Mouse (Mus musculus) limb, embryonic 15.5 days (tissue): ENCODE measurements at regions not wholly inside any gene's neighbourhood (a gene's known extent, or its start where the extent isn't known, plus 50 kb on each side); places are given as distances from the start of the nearest gene placed in this dataset.

Source experiments
- ATAC-seq: fragments of 200-750 bp; cut with Nextera tagmentation; 2 replicates; pipeline ENCODE4 v1.8.0; 2017; ENCODE audit warnings: low read depth, moderate TSS enrichment; ENCODE audit not compliant: insufficient number of reproducible peaks, low FRiP score, low TSS enrichment
- H3K27ac ChIP-seq: fragments of 300-500 bp; sonication (generic); 2 replicates; pipeline ENCODE4 v1.5.1; 2015; ENCODE audit warnings: moderate library complexity, mild to moderate bottlenecking, inconsistent platforms
- H3K27me3 ChIP-seq: fragments of 300-500 bp; sonication (generic); 2 replicates; pipeline ENCODE4 v1.6.1; 2015; ENCODE audit warnings: inconsistent platforms
- H3K36me3 ChIP-seq: fragments of 300-500 bp; sonication (generic); 2 replicates; pipeline ENCODE4 v1.6.1; 2015; ENCODE audit warnings: inconsistent platforms
- H3K4me1 ChIP-seq: fragments of 300-500 bp; sonication (generic); 2 replicates; pipeline ENCODE4 v1.6.1; 2015; ENCODE audit warnings: inconsistent platforms
- H3K4me2 ChIP-seq: fragments of 300-500 bp; sonication (generic); 2 replicates; pipeline ENCODE4 v1.6.1; 2015; ENCODE audit warnings: mild to moderate bottlenecking, inconsistent platforms
- H3K4me3 ChIP-seq: fragments of 300-500 bp; sonication (generic); 2 replicates; pipeline ENCODE4 v1.5.1; 2015; ENCODE audit warnings: mild to moderate bottlenecking, inconsistent platforms
- H3K9ac ChIP-seq: fragments of 300-500 bp; sonication (generic); 2 replicates; pipeline ENCODE4 v1.6.1; 2015; ENCODE audit warnings: inconsistent platforms
- H3K9me3 ChIP-seq: fragments of 300-500 bp; sonication (generic); 2 replicates; pipeline ENCODE4 v1.6.1; 2016; ENCODE audit warnings: inconsistent platforms
- WGBS: fragments of 180-500 bp; shearing (Covaris S2); methylation state at CpG from one replicate; pipeline ENCODE4 v1.1.7; 2015; 5-methylcytosine and 5-hydroxymethylcytosine counted together

GRCm38 (mm10) chr3:131014092-131014716 lies 96.1 kb upstream of the Lef1 start:
- no peak overlapping the region for H3K4me2 ChIP-seq
- peaks cover 2% of the 10 kb centered on the region for H3K4me1 ChIP-seq
- ATAC-seq, result no peak
- 52% methylated on average over 12 of the region's 12 CpGs for WGBS
- no peak overlapping the region for H3K9ac ChIP-seq
- no peaks in the 10 kb centered on the region for H3K9me3 ChIP-seq
- no peak overlapping the region for H3K27ac ChIP-seq
- H3K4me3 ChIP-seq, result no peak overlapping the region
- H3K27me3 ChIP-seq, result no peaks in the 10 kb centered on the region
- H3K36me3 ChIP-seq, result no peaks in the 10 kb centered on the region

- Histone ChIP-seq H3K9ac (no peak overlapping the region), H3K27me3 (no peaks in the 10 kb centered on the region), H3K4me1 (peaks cover 7% of the 10 kb centered on the region; the same call in 1 of the 2 replicates), H3K4me2 (no peak overlapping the region), H3K9me3 (no peaks in the 10 kb centered on the region), H3K4me3 (no peak overlapping the region), H3K27ac (no peak overlapping the region), H3K36me3 (no peaks in the 10 kb centered on the region)
- WGBS, result 53% methylated on average over 13 of the region's 13 CpGs
- no peak for ATAC-seq
Measured at GRCm38 (mm10) chr3:131000701-131001100, 109.6 kb upstream of the Lef1 start.

DNA sequence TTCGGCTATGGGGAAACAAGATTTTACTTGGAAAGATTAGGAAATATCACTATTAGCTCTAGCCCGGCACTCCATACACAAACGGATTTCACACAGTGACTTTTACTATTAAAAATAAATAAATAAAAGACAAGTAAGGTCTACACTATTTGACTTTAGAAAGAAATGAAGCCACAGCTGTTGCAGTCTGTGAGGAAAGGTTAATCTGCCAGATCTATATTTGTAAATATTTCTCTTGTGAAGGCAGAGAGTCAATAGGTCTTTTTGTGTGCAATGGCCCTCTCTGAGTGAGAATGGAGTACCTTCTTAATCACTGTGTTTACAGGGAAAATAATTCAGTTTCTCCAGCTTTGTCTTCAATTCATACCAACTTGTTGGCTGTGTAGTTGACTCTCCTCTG lies 110.0 kb upstream of the Lef1 start:
- Histone ChIP-seq H3K9me3 (no peaks in the 10 kb centered on the region), H3K27me3 (no peaks in the 10 kb centered on the region), H3K4me2 (no peak overlapping the region), H3K9ac (no peak overlapping the region), H3K4me1 (peaks cover 7% of the 10 kb centered on the region; the same call in 1 of the 2 replicates), H3K4me3 (no peak overlapping the region), H3K27ac (no peak overlapping the region), H3K36me3 (no peaks in the 10 kb centered on the region)
- no peak for ATAC-seq
- WGBS, result 49% methylated on average over 3 of the region's 3 CpGs

DNA sequence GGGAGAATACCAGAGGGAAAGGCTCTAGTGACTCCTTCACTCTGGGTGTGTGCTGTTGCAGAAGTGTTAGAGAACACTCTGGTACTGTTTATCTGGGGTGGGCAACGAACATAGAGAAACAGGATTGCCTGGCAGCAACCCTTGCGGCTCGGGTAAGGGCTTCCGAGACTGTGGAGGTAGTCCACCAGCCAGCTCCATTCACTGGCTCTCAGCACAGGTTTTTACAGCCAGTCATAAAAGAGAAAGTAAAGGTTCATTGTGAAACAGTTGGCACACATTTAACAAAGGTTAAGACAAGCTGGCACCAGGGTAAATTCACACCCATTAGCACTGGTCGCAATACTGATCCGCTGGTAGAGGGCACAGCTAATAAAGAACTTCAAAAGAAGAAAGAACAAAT lies 110.5 kb upstream of the Lef1 start:
- Histone ChIP-seq H3K9me3 (no peaks in the 10 kb centered on the region), H3K36me3 (no peaks in the 10 kb centered on the region), H3K9ac (no peak overlapping the region), H3K27ac (no peak overlapping the region), H3K4me2 (no peak overlapping the region), H3K4me1 (peaks cover 7% of the 10 kb centered on the region; the same call in 1 of the 2 replicates), H3K27me3 (no peaks in the 10 kb centered on the region), H3K4me3 (no peak overlapping the region)
- no peak for ATAC-seq
- 37% methylated on average over 6 of the region's 6 CpGs for WGBS

GRCm38 (mm10) chr3:130998433-130998832 lies 111.8 kb upstream of the Lef1 start:
- Histone ChIP-seq H3K9ac (no peak overlapping the region), H3K36me3 (no peaks in the 10 kb centered on the region), H3K4me2 (no peak overlapping the region), H3K27me3 (no peaks in the 10 kb centered on the region), H3K9me3 (no peaks in the 10 kb centered on the region), H3K4me1 (peaks cover 7% of the 10 kb centered on the region; the same call in 1 of the 2 replicates), H3K27ac (no peak overlapping the region), H3K4me3 (no peak overlapping the region)
- WGBS, result 61% methylated on average over 10 of the region's 10 CpGs
- no peak for ATAC-seq

DNA sequence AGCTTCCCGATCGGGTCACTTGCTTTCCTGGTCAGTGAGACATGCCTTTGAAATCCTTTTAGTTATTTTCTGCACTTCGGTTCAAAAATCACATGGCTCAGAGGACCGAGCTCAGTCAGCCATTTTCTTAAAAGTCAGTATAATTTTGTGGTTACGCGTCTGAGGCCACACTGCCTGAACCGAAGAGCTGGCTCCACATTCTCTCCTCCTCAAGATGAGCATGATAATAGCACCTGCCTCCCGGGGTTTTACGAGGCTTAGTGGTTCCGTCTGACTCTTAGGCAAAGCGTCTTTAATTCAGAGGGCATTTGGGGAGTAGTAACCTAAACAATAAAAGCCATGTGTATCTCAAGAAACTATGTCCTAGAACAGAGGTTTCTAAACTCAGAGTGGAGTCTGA lies 113.5 kb upstream of the Lef1 start:
- H3K36me3 ChIP-seq, result no peaks in the 10 kb centered on the region
- WGBS, result 32% methylated on average over 11 of the region's 11 CpGs
- no peaks in the 10 kb centered on the region for H3K27me3 ChIP-seq
- H3K4me2 ChIP-seq, result no peak overlapping the region
- H3K9me3 ChIP-seq, result no peaks in the 10 kb centered on the region
- ATAC-seq, result no peak
- no peak overlapping the region for H3K9ac ChIP-seq
- no peak overlapping the region for H3K4me3 ChIP-seq
- H3K27ac ChIP-seq, result no peak overlapping the region
- H3K4me1 ChIP-seq, result peaks cover 7% of the 10 kb centered on the region; the same call in 1 of the 2 replicates

- no peak overlapping the region for H3K9ac ChIP-seq
- H3K27ac ChIP-seq, result peak overlapping the region; percentile 9; the same call in 1 of the 2 replicates
- no peak overlapping the region for H3K4me3 ChIP-seq
- no peaks in the 10 kb centered on the region for H3K27me3 ChIP-seq
- no peak for ATAC-seq
- H3K4me2 ChIP-seq, result no peak overlapping the region
- 63% methylated on average over 9 of the region's 9 CpGs for WGBS
- H3K4me1 ChIP-seq, result 0 out of 2 replicates have a peak, but pooled peaks cover 4% of the 10 kb centered on the region
- no peaks in the 10 kb centered on the region for H3K36me3 ChIP-seq
- H3K9me3 ChIP-seq, result no peaks in the 10 kb centered on the region
Measured at GRCm38 (mm10) chr3:130991971-130992370, 118.3 kb upstream of the Lef1 start.

DNA sequence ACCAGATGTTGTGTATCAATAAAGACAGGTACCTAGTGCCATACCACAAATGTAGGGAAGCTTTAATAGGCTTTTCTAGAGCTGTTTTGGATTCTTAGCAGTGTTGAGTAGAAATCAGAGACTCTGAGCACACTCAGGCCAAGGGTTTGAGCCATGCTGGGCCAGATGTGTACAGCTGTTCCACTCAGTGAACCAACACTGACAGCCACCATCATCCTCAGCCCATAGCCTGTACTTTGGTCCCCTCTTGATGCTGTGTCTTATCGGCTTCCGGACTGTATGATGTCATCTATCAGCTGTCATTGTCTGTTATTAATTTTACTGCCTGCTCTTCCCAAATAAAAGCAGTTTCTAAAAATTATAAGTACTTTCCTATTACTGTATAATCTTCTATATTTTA lies 123.6 kb upstream of the Lef1 start:
- no peaks in the 10 kb centered on the region for H3K9me3 ChIP-seq
- no peak overlapping the region for H3K4me2 ChIP-seq
- 85% methylated on average over 2 of the region's 2 CpGs for WGBS
- ATAC-seq, result no peak
- no peaks in the 10 kb centered on the region for H3K4me1 ChIP-seq
- no peak overlapping the region for H3K27ac ChIP-seq
- H3K27me3 ChIP-seq, result no peaks in the 10 kb centered on the region
- H3K36me3 ChIP-seq, result no peaks in the 10 kb centered on the region
- H3K9ac ChIP-seq, result no peak overlapping the region
- no peak overlapping the region for H3K4me3 ChIP-seq

GRCm38 (mm10) chr3:130986101-130986500 lies 124.2 kb upstream of the Lef1 start:
- no peaks in the 10 kb centered on the region for H3K27me3 ChIP-seq
- H3K4me1 ChIP-seq, result no peaks in the 10 kb centered on the region
- no peaks in the 10 kb centered on the region for H3K9me3 ChIP-seq
- no peak for ATAC-seq
- H3K9ac ChIP-seq, result no peak overlapping the region
- no peak overlapping the region for H3K27ac ChIP-seq
- WGBS, result 90% methylated on average over 2 of the region's 2 CpGs
- no peak overlapping the region for H3K4me3 ChIP-seq
- H3K36me3 ChIP-seq, result no peaks in the 10 kb centered on the region
- H3K4me2 ChIP-seq, result no peak overlapping the region

DNA sequence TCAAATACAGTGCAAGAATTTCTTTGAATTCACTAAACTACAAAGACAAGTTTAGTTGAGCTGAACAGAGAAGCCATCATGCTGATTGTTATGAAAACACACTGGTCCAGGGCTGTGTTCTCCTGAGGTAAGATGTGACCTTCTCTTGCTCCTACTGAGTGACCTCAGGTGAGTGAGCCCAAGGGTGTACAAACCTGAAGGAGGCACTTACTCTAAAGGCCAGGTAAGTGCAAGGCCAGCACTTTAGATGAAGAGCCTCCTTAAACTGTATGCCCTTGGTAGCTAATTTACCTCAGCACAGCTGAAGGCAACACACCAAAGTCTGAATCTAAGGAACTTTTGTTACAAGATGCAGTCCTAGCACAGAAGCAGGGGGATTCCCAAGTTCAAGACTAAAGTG lies 128.7 kb upstream of the Lef1 start:
- Histone ChIP-seq H3K27me3 (no peaks in the 10 kb centered on the region), H3K4me1 (peaks cover 12% of the 10 kb centered on the region; the same call in 1 of the 2 replicates), H3K27ac (no peak overlapping the region), H3K9ac (no peak overlapping the region), H3K9me3 (no peaks in the 10 kb centered on the region), H3K36me3 (no peaks in the 10 kb centered on the region), H3K4me2 (no peak overlapping the region), H3K4me3 (no peak overlapping the region)
- no peak for ATAC-seq

DNA sequence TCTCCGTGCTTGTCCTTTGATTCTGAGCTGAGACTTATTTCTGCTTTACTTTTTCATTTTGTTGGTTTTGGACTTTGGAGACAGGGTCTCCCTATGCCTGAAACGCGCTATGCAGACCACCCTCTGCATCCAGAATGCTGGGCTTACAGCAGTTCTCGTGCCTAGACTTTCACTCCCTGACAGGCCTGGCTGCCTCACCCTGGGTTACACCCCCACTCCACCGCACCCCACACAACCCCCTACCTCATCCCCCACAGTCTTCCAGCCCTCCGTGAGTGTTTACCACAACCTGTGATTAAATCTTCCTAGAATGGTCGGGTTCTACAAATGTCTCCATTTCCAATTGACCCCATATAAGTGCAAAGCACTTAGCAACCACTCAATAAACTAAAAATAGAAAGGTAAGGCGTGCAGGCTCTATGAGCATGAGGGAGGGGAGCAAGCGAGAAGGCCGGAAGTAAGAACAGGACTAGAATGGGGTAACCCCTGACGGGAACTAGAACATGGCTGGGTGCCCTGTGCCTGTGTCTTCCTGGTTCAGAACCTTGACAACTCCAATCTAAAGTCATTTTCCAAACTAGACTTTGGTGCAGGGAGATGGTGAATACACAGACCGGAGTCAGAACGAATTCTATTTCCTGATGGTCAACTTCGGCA lies 131.2 kb upstream of the Lef1 start:
- no peak overlapping the region for H3K27ac ChIP-seq
- WGBS, result 65% methylated on average over 14 of the region's 14 CpGs
- no peak overlapping the region for H3K4me3 ChIP-seq
- no peak for ATAC-seq
- no peaks in the 10 kb centered on the region for H3K27me3 ChIP-seq
- H3K36me3 ChIP-seq, result no peaks in the 10 kb centered on the region
- H3K4me2 ChIP-seq, result no peak overlapping the region
- no peaks in the 10 kb centered on the region for H3K9me3 ChIP-seq
- peaks cover 12% of the 10 kb centered on the region; the same call in 1 of the 2 replicates for H3K4me1 ChIP-seq
- H3K9ac ChIP-seq, result no peak overlapping the region

DNA sequence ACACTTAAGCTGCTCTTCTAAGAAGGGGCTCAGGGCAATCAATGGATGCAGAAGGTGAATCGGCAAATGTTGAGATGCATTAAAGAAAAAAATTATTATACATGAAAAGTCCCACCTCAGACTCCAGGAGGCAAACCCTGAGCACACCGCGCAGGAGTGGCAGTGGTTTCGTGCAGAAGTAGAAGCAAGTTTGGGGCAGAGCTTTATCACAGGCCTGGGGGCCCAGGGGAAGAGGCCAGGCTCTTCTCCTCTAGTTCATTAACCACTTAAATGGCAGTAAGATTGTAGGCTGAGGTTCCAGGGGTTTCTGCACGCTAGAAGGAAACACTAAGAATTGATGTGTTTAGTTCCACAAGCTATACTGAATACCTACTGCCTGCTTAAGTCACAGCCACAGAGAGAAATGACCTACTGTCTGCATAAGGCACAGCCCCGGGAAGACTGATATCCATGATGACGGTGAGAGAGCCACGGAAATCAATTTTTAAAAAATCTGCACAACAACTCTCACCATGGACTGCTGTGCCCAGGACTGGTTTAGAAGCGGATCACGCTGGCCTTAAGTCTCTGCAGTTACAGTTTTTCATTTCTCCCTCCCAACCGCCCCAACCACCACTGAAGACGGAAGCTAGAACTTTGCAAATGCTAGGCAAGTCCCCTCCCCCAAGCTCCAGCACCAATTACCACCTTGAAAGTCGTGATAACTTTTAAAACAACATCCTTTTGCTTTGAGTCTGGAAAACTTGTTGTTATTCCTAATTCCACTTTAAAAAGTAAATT lies 132.2 kb upstream of the Lef1 start:
- Histone ChIP-seq H3K27me3 (no peaks in the 10 kb centered on the region), H3K4me1 (peaks cover 12% of the 10 kb centered on the region; the same call in 1 of the 2 replicates), H3K9ac (no peak overlapping the region), H3K36me3 (no peaks in the 10 kb centered on the region), H3K9me3 (no peaks in the 10 kb centered on the region), H3K4me2 (no peak overlapping the region), H3K4me3 (no peak overlapping the region), H3K27ac (no peak overlapping the region)
- ATAC-seq, result no peak
- WGBS, result 46% methylated on average over 13 of the region's 13 CpGs
